Mouse (Mus musculus) left cerebral cortex, postnatal 4 days (tissue): ENCODE results near the gene Llgl1. TPM values are rescaled to one million over a fixed set of nuclear protein-coding genes. Genes with fewer than 3 reads are reported as not detected.

ENCODE experiments used
- DNase-seq: peaks from one replicate; pipeline ENCODE4 v3.0.0-alpha.2; 2022
- intact Hi-C: fragments of 180-260 bp; cut with DNase I; formaldehyde crosslinking; loops from one replicate; pipeline ENCODE4 v1.15.1; 2025
- microRNA-seq: library from miRNA; unstranded; fragments of <30 nt; microRNA quantifications from one replicate; pipeline ENCODE4 v1.2.0, GENCODE M21; 2022
- total RNA-seq, 2 experiments: library from RNA; stranded (reverse); gene quantifications; 2 replicates each; pipeline ENCODE4 v1.2.3; 2021

Llgl1 gene
- total RNA-seq, 2 experiments from 2014 or later = 42.2 to 43.4 TPM

DNA sequence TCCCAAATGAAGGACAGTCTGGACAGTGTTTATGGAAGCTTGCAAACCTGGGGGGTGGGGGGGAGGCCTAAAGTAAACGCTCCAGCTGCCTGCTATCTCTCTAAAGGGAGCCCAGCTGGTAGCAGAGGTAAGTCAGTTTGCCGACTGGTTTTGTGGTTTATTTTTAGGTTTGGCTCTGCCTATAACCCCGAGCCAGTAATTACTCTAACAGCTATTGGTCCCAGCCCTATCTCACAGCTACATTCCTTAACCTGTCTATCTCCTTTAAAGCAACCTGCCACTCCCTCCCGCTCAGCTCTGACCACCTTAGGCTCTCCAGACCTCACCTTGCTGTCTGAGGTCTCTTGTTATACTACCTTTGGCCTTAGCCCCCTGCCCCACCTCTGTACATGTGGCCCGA is 19.7 kb downstream of the Llgl1 start:
- intact Hi-C loops = no loop called here
- no peak for DNase-seq

DNA sequence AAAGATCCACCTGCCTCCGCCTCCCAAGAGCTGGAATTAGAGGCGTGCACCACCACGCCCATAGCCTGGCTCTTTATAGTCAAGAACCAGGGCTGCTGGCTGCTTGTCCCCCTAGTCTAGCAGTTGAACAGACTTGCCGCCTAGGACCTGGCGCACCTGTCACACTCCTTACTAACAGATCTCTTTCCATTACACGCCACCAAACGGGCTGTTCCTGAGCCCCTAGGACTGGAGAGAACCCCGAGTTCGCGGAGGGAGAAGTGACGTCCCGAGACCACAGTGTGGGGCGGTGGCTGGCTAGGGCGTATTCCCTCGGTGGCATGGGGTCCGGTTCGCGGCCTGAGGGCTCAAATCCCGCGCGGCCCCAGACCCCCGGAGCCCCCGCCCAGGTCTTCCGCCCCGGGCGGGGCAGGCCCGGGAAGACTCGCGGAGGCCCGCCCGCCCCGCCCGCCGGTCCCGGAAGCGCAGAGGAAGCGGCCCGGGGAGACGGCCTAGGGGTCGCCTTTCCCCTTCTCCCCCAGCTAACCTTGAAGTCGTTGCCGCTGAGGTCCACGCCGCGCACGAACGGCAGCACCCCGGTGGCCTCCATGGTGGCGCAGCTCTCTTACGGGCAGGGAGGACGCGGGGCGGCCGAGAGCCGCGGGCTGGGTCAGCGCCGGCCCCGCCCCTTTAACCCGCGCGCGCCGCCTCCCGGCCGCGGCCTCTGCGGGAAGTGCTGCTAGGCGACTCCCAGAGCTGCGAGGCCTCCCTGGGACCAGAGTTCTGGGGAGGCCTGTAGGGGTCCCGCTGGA is 27.3 kb downstream of the Llgl1 start, which contains the start of gene Flii:
TSS of gene Flii (minus strand) at position 663 of the 791 bp plus-strand sequence.
- peak; percentile 81 for DNase-seq
- intact Hi-C loops = no loop called here

DNA sequence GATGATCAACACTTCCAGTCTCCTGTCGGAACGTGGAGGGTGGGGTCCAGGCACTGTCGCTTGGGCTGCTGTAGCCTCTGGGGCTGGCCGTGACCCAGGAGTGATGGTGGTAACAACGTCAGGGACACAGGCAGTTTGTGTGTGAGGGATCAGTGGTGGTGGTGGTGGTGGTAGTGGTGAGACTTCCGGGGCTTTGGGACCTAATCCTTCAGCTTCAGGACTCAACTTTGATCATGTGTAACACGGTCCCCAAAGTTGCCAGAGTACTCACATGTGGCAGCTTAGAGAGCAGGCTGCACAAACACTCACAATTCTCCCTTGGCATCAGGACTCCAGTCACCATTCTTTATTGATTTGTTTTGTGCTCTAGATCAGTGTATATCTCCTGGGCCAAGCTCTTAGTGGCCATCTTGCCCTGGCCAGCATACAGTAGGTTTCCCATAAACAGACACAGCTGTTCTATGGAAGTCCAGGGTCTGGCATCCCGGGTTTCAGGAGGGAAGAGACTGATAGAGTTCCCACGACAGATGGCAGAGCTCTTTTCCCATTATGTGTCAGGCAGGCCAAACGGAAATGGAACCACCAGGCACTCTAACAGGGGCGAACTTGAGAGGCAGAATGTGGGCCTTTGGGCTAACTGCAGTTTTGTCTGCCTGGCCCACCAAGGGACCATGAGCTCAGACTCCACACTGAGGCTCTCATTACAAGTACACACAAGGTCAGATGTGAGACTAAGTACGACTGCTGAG is 28.0 kb downstream of the Llgl1 start:
- peak; percentile 30 for DNase-seq
- intact Hi-C loops = no loop called here

DNA sequence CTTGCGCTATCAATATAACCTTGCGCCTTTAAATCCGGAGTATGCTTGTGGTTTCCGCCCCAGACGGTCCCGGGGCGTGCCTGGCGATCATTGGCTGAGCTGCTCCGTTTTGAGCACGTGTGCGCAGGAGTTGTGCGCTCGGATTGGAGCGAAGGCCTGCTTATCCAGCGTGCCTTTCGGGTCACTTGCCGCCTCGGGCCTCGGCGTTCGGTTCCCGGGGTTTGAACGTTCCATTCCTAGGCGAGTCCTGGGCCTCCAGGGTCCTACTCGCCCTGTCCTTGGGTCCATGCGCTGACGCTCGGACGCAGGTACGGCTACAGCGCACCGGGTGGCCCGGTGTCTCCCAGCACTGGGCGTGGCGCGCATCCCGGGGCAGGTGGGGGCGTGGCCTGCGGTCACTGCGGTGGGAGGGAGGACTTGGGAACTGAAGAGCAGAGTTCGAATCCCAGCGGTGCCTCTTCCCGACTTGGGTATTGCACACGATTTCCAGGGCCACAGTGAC is 28.8 kb downstream of the Llgl1 start, which contains the start of gene Mief2:
TSS of gene Mief2 (plus strand) at position 139 of the 502 bp plus-strand sequence.
- intact Hi-C loops = no loop called here
- peak; percentile 96 for DNase-seq

DNA sequence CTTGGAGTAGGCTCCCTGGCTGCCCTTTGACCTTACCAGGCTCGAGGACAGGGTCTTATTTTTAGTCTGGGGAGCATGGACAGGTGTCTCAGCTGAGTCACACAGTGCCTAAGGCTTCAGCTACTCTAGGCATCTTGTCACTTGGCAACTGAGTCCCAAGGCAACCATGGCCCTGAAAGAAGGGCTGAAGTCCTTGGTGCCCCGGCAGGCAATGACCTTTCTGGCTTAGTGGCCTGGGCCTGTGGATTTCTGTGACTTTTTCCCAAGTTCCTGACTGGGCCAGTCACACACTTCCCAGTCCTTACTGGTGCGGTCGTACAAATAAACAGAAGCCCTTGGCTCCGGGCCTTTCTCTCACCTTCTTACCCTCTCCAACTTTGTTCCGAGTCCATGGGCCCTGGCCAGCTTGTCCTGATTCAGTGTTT is 29.7 kb downstream of the Llgl1 start:
- intact Hi-C loops = no loop called here
- no peak for DNase-seq

DNA sequence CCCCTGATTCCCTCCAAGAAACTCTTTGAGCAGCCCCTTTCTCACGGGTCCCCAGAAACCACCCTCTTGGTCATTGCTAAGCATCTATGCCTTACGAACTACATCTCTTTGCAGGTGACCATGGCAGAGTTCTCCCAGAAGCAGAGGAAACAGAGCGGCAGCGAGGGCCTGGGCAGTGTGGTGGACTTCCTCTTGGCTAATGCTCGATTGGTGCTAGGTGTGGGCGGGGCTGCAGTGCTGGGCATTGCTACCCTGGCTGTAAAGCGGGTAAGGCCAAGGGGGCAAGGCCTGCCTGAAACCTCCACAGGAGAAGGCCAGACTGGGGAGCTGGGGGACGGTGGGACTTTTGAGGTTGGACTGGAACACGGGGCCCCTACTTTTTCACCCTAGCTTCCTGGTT is 30.6 kb downstream of the Llgl1 start:
- intact Hi-C loops = no loop called here
- no peak for DNase-seq

DNA sequence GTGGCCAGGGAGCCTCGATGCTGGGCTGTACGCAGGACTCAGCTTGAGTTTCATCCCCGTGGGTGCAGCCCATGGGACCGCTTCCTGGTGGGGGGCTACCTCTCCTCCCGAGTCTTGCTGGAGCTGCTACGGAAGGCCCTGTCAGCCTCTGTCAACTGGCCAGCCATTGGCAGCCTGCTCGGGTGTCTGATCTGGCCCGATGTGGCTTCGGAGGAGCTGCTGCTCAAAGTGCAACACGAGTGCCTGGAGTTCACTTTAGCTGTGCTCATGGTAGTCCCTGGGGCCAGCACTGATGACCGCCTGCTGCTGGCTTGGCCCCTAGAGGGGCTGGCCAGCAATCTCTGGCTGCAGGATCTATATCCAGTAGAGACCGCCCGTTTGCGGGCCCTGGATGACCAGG is 31.7 kb downstream of the Llgl1 start:
- intact Hi-C loops = no loop called here
- no peak for DNase-seq

DNA sequence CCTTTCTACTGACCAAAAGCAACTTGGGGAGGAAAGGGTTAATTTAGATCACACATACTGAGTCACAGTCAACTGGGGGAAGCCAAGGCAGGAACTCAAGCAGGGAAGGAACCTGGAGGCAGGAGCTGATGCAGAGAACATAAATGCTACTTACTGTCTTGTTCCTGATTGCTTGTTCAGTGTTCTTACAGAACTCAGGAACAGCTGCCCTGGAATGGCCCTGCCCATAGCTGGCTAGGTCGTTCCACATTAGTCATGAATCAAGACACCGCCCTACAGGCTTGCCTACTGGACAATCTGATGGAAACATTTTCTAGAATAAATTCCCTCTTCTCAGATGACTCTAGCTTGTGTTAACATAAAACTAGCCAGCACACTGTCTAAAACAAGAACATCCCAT is 34.7 kb downstream of the Llgl1 start:
- intact Hi-C loops = no loop called here
- DNase-seq = no peak

DNA sequence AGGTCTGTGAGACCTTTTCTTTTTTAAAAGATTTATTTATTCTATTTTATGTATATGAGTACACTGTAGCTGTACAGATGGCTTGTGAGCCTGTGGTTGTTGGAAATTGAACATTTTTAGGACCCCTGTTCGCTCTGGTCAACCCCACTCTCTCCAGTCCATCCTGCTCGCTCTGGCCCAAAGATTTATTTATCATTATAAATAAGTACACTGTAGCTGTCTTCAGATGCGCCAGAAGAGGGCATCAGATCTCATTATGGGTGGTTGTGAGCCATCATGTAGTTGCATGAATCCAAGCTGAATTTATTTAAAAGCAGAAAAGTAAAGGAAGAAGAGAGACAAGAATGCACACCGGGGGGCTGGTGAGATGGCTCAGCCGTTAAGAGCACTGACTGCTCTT is 35.7 kb downstream of the Llgl1 start:
- no peak for DNase-seq
- intact Hi-C loops = no loop called here

DNA sequence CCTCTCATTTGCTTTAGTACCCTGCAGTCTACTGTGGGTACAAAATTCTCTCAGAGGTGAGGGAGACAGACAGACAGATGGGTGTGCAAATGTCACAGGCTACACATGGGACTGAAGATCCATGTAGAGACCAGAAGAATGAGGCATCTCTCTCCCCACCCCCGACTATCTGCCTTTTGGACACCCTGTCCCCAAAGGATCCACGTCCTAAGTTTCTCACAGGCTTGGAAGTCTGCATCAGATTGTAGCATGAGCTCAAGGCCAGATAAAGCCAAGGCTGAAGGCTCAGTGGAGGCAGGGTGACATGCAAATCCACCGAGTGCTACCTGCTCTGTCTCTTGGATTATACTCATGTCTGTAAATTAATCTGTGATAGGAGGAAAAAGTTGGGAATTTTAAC is 37.0 kb downstream of the Llgl1 start:
- intact Hi-C loops = no loop called here

DNA sequence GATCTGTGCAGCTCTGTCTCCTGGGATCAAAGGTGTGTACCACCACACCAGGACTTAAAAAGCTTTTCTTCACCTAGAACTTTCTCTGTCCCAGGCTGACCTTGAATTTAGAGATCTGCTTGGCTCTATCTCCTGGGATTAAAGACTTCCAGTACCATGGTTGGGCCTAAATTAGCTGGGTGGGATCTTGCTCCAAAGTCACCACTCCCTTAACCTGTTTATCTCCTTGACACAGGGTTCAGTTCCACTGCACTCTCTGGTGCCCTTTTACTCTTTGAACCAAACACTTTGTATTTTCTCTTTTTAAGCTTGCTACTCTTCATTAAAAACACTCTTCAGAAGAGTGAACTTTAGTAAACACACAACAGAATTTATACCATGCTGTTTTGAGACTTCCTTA is 37.9 kb downstream of the Llgl1 start:
- no peak for DNase-seq
- intact Hi-C loops = no loop called here

More for the DNA sequence above, 37.0 kb downstream of the Llgl1 start:
- DNase-seq = no peak

DNA sequence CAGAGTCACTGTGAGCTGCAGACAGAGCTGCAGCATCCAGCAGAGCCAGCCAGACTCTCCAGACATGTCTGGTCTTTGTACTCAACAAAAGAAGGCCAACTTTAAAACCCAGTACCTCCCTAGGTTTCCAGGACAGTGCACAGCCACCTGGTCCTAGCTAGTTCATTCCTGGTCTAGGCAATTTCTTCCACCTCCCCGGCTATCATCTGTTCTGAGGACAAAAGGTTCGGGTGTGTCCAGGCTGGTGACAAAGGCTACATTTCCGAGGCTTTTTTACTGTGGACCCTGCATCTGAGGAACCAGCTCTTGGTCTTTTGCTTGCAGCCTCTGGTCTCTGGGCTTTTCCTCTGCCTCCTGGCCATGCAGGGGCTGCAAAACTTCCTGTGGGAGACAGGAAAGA is 40.8 kb downstream of the Llgl1 start:
- no peak for DNase-seq
- intact Hi-C loops = no loop called here

DNA sequence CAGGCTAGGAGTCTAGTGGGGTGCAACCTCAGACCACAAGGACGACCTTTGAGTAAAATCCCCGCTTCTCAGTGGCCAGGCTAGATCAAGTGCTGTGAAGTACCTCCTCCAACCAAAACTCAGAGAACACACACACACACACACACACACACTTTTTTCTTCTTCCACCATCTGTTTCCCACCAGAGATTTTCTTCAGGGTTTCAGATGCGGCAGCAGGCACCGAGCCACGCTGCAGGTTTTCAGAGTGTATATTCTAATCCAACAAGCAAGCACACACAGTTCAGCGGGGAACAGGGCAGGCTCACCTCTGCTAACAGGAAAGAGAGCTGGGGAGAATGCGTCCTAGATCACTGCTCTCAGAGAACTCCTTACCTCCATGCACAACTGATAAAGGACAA is 56.0 kb downstream of the Llgl1 start:
- DNase-seq = no peak
- intact Hi-C loops = no loop called here

DNA sequence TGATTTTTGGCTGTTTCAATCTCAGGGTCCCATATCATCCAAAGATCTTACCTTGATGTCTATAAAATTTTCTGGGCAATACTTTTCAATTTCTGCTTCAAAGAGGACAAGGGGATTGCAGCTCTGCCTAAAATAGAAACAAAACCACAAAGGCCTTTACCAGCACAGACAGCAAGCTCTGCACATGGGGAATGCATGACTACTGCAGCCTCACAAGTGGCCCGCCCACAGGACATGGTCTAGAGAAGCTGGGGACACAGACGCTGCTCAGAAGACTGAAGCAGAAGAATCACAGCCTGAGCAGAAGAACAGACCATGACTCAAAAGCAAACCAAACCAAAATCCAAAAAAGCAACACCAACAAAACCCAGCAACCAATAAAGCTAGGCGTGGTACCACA is 62.2 kb downstream of the Llgl1 start:
- intact Hi-C loops = no loop called here
- DNase-seq = no peak

Small RNAs within 50 kb of the gene (microRNA-seq; reads per million reads assigned to microRNA genes)
- gene Mir5100 = 9.0 reads per million, percentile 24 among the genes with 10 or more reads in this experiment

Other genes starting within 250 kb of the Llgl1 start
- 10 to 100 TPM; 72.1 to 72.3 TPM for gene Drg2, start 245.1 kb upstream of the Llgl1 start, total RNA-seq
- gene Myo15, start 230.4 kb upstream of the Llgl1 start, total RNA-seq = under 1 TPM; 0.10 to 0.14 TPM
- 10 to 100 TPM; 30.9 to 32.3 TPM for gene Alkbh5, start 163.3 kb upstream of the Llgl1 start, total RNA-seq
- gene Flii, start 27.5 kb downstream of the Llgl1 start, total RNA-seq = 10 to 100 TPM; 92.3 to 92.6 TPM
- gene Mief2, start 28.7 kb downstream of the Llgl1 start, total RNA-seq = 10 to 100 TPM; 29.9 to 30.5 TPM
- gene Top3a, start 77.6 kb downstream of the Llgl1 start, total RNA-seq = 1 to 10 TPM; 9.1 to 9.4 TPM
- 10 to 100 TPM; 23.9 to 24.7 TPM for gene Smcr8, start 77.8 kb downstream of the Llgl1 start, total RNA-seq
- gene Shmt1, start 112.0 kb downstream of the Llgl1 start, total RNA-seq = 1 to 10 TPM; 4.4 to 5.5 TPM
- gene Dhrs7b, start 130.9 kb downstream of the Llgl1 start, total RNA-seq = 10 to 100 TPM; 23.5 to 23.6 TPM
- gene Tmem11, start 179.5 kb downstream of the Llgl1 start, total RNA-seq = 10 to 100 TPM; 26.5 to 26.8 TPM
- 10 to 100 TPM; 22.8 to 29.3 TPM for gene Natd1, start 215.0 kb downstream of the Llgl1 start, total RNA-seq
- gene Map2k3, start 232.3 kb downstream of the Llgl1 start, total RNA-seq = 10 to 100 TPM; 16.7 to 17.3 TPM